Comparison of ENCODE assay signal across 18 mouse cellular contexts in the genomic region with DNA sequence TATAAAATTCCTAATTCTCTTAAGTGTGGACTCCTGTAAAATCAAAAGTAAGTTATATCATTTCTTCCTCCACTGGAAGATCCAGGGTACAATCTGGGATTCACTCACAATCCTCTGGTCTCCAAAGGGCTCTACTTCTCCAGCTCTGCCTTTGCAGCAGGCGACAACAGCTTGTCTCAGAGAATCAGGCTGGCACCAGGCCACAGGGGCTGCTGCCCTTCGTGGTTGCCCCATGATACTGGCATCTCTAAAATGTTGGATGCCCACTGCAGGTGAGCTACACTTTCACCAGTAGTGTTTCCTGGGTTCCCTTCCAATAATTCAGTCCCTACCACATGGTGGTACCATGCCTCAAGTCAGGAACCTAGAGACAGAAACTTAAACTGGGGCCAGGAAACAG.
"Had no signal": no experiment of that assay in that cellular context is flagged by ENCODE, and none has a peak within 500 bp of the region (broad histone marks: within the 10 kb centered on the region; RNA-seq: fewer than 3 reads in every experiment).

No protein-coding gene starts in this region.

- ATAC-seq: intestine, postnatal 0 days; liver, postnatal 0 days had no signal

- H3K9me3 ChIP-seq: limb, embryonic 13.5 days; lung, embryonic 15.5 days; neural tube, embryonic 12.5 days had no signal

- H3K4me2 ChIP-seq: limb, embryonic 13.5 days; midbrain, embryonic 11.5 days had no signal

- DNase-seq: kidney, adult 2 months; kidney, postnatal 25 days; layer of hippocampus, adult 9-11 months; liver; liver, postnatal 0 days; lung, postnatal 14 days; lung, postnatal 4 days; midbrain, embryonic 14.5 days; thymus, adult 18-20 months; thymus, postnatal 36 days had no signal

- H3K27ac ChIP-seq: kidney, postnatal 0 days; limb, embryonic 13.5 days; liver, embryonic 14.5 days had no signal

- H3K4me3 ChIP-seq: layer of hippocampus, adult 2 months; limb, embryonic 13.5 days; neural tube, embryonic 12.5 days had no signal

- H3K27me3 ChIP-seq: limb, embryonic 13.5 days; lung, embryonic 15.5 days; neural tube, embryonic 12.5 days had no signal

- H3K9ac ChIP-seq: limb, embryonic 13.5 days; liver, embryonic 14.5 days; liver, postnatal 0 days; lung, embryonic 15.5 days; neural tube, embryonic 12.5 days had no signal

- H3K36me3 ChIP-seq: limb, embryonic 13.5 days; lung, embryonic 15.5 days; neural tube, embryonic 12.5 days had no signal
